Mouse (Mus musculus) ES-E14 (cell line): Measurements from ENCODE around the gene Flot1.

Experiments used
- HCFC1 ChIP-seq: IDR thresholded peaks from 2 replicates; pipeline ENCODE4 v1.6.1; 2012; ENCODE audit warnings: low read length, inconsistent platforms, borderline replicate concordance; ENCODE audit not compliant: insufficient read depth
- MAFK ChIP-seq: IDR thresholded peaks from 2 replicates; pipeline ENCODE4 v1.6.1; 2014; ENCODE audit warnings: mild to moderate bottlenecking, low read depth, low read length, inconsistent platforms; ENCODE audit not compliant: insufficient read depth
- ZNF384 ChIP-seq: IDR thresholded peaks from 2 replicates; pipeline ENCODE4 v1.6.1; 2012; ENCODE audit warnings: low read depth, low read length, inconsistent platforms

- TF ChIP-seq ZNF384 (no peak), MAFK (no peak), HCFC1 (no peak)
Measured at GRCm38 (mm10) chr17:35864832-35865353, 41.9 kb downstream of the Flot1 start.
